Mouse (Mus musculus): Measurements from ENCODE around the gene Gpc5.

GRCm38 (mm10) chr14:116456211-116456610 is 1364.2 kb downstream of the Gpc5 start:
- TF ChIP-seq CTCF (IDR thresholded peaks at IDR 0.05; ENCODE audit: low read depth) (no peak), EP300 (optimal IDR thresholded peaks at IDR 0.05) (no peak)
